Mouse (Mus musculus) retina, postnatal 7 days (tissue): ENCODE measurements around the gene Eif4g3.

Experiments
- DNase-seq: peaks from one replicate; pipeline ENCODE4 v3.0.0-alpha.2; 2012; ENCODE audit warnings: low read depth, low spot score

The Eif4g3 gene

GRCm38 (mm10) chr4:138061161-138061560, 68.3 kb downstream of the Eif4g3 start:
- no peak for DNase-seq

DNA sequence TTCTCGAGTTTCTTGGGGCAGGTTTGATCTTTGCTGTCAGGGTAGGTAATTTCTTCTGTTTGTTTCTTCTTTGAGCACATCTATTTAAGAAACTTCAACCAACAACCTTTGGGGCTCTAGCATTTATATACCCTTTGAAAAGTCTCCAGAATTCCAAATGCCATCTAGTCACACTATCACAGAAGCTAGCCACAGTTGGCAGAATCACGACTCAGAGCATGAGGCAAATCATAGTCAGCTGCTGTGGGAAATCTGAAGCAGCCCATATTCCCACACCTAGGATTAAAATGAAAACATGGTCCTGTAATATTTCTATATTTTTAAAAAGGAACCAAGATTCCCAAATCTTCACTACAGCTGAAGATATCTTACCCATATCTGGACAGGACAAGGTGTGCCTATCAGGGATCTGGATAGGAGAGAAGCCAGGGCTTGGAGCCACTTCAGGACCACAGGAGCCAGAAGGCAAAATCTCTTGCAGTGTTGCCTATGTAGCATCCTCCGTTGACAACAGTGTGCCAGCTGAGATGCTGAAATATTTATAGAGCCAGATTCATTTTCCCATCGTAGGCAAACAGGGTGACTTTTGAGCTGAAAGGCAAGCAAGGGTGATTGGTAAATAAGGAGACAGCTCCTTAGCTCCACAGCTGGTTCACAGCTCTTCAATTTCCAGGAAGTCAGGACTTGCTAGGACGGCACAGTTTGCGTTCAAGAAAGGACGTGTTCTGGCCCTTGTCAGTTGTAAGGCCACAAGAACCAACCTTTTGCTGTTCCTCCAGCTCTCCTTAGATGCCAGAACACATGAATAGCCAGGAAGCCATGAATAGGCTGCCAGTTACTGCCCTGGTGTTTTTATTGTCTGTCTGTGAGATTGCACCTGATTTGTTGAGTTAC, 70.8 kb downstream of the Eif4g3 start:
- no peak for DNase-seq

DNA sequence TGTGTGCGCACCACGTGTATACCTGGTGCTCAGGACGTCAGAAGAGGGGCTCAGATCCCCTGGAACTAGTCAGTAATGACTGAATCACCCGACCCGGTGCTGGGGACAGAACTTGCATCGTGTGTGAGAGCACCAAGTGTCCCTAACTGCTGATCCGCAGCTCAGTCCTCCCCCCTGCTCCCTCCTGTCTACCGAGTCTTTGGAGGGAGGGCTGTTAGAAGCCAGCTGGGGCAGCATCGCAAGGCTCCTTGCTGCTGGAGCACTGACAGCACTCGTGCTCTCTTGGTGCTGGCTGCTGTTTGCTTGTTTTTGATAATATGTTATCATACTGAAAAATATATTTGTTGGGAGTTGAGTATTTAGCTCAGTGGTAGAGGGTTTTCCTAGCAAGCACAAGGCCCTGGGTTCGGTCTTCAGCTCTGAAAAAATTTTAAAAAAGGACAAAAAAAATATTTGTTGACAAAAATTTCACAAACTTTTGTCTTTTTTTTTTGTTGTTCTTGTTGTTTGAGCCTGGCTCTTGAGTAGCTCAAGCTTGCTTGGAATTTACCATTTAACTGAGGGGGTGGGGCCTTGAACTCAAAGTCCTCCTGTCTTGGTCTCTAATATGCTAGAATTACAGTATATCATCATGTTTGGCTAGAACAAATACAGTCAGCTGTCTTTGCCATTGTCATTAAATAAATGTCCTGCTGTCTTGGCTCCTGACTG, 72.2 kb downstream of the Eif4g3 start:
- DNase-seq = no peak

DNA sequence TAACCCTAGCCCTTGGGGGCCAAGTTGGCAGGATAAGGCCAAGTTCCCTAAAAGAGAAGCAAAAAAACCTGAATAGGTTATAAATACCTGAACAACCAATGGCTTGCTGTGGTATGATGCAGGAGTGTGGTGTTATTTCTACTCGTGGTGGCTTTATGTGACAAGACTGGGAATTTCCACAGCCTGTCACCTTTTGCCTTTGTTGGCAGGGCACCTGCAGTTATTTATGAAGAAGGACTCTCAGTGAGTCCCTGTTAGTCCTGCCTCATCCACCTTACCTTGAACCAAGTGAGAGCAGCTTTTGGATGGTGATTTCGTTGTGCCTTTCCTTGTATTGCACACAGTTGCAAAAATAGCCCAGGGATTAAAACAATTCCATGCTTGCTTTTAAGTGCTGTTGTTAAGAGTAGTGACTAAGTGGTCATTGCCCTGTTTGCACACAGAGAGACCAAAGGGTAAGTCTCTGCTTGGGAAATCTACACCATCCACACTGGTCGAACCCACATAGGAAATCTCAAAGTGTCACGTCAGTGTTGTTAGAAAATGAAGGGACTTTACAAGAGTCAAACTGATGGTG, 72.9 kb downstream of the Eif4g3 start:
- no peak for DNase-seq

- no peak for DNase-seq
Measured at GRCm38 (mm10) chr4:138066421-138066820, 73.6 kb downstream of the Eif4g3 start.

DNA sequence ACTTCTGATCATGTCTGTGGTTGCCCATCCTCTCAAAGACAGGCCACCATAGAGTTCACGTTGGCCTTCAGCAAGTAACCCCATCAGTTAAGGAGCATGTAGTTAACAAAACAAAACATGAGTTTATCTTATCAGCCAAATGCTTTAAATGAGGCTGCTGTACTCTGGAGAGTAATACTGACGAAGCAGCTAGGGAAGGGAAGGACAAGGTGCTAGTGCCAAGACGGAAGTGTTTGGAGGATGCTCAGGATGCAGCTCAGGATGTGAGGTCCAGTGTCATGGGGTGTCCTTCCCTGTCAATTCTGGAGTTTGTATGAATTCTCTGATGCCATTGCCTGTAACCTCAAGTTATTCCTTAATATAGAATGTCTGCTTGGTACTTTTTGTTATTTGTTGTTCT, 75.0 kb downstream of the Eif4g3 start:
- DNase-seq = no peak

GRCm38 (mm10) chr4:138068598-138068997, 75.8 kb downstream of the Eif4g3 start:
- no peak for DNase-seq

DNA sequence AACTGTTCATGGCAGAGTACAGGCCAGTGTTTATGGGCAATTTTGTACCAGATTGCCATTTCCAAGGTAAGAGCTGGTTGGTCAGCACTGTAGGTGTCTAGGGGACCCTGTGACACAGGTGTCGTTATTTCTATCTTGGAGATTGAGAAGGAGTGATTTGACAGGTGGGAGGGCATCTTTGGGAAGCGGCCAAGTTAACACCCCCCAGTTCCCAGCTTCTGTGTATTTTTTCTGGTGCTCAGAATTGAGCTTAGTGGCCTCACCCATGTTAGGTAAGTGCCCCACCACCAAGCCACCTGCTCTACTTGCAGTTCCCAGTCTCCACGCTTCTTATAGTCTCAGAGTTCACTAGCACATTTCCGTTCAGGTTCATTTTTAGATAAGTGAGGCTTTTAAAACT, 76.5 kb downstream of the Eif4g3 start:
- no peak for DNase-seq

DNA sequence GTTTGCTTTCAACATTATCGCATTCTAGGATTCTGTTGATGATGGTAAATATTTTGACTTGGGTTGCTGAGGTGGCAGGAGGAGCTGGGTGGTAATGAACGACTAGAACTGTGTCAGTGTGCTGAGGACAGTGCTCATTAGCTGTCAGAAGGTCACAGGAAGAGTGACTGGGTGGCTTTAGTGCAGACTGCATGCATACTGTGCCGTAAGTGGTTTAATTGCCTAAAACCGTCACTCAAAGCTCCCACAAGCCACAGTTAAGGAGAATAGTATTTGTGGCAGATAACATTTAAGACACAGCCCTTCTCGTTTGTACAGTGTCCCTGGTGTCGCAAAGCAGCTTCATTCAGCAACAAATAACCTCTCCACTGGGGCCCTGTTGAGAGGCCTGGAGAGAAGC, 78.7 kb downstream of the Eif4g3 start:
- no peak for DNase-seq

DNA sequence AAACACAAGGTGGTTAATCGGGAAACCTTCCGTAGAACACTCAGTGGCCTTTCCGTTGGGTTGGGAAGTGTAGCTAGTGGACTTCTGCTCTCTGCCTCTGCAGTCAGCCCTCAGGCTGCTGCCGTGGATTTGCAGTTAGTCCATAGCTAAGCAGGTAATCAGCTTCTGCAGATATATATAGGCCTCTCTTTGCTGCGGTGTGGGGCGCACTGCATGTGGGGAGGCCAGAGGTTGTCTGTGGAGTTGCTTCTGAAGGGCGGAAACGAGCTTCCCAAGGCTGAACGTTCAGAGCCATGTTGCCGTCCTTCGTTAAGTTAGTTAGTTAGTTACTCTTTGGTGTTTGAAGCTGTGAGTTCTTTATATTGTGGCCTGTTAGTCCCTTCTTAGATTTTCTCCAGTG, 80.3 kb downstream of the Eif4g3 start:
- peak; percentile 34 for DNase-seq

DNA sequence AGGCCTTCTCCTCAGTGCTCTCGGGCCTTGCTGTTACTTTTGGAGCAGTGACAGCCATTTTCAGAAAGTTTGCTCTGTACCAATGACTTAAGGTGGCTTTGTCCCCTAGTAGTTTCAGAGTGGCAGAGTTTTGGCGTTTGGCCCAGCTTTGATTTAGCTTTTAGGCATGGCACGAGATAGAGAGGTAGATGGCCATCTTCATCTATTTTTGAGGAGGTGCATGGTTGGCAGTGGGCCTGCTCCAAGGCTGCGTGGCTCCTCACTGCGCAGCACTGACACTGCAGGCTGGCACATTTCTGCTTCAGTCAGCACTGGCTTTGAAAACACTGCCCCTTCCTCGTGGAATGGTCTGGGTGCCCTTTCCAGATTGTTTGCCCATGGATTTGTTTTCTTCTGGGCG, 80.7 kb downstream of the Eif4g3 start:
- DNase-seq = no peak

- DNase-seq = no peak
Measured at GRCm38 (mm10) chr4:138074896-138075584, 82.2 kb downstream of the Eif4g3 start.

GRCm38 (mm10) chr4:138077663-138078295, 85.0 kb downstream of the Eif4g3 start:
- no peak for DNase-seq

- no peak for DNase-seq
Measured at GRCm38 (mm10) chr4:138079234-138079633, 86.4 kb downstream of the Eif4g3 start.

DNA sequence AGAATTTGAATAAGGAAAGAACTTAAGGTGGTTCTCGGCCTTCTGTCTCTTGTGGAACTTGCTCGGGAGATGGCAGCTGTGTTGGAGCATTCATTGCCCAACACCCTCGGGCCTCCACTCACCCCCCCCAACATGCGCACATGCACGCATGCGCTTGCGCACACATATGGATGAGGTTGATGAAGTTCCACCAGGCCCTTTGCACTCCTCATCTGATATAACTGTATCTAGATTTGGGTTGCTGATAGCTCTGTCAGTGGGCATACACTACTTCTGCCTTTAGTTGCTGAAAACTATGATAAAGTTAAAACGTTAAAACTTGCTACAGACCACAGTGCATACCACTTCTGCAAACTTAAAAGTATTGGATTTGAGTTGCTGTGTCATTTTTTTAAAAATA, 89.6 kb downstream of the Eif4g3 start:
- no peak for DNase-seq

GRCm38 (mm10) chr4:138084103-138084502, 91.3 kb downstream of the Eif4g3 start:
- DNase-seq = no peak

- no peak for DNase-seq
Measured at GRCm38 (mm10) chr4:138084851-138085573, 92.2 kb downstream of the Eif4g3 start.

DNA sequence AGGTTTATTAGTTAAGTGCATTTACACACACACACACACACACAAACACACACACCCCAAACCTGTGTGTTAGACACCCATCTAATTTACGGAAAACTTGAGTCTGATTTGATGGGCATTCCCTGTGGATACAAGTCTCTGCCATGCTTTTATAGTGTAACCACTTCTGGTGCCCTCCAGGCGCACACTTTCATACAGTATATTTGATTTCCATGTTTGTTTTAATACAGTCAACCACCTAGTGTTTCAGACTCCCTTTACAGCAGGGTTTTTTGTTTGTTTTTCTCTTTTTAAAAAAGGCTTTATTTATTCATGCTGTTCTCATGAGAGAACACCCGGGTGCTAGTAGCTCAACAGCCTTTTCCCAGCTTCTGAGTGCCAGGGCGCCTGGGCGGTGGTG, 94.1 kb downstream of the Eif4g3 start:
- DNase-seq = no peak

GRCm38 (mm10) chr4:138089512-138089911, 96.7 kb downstream of the Eif4g3 start:
- DNase-seq = no peak

DNA sequence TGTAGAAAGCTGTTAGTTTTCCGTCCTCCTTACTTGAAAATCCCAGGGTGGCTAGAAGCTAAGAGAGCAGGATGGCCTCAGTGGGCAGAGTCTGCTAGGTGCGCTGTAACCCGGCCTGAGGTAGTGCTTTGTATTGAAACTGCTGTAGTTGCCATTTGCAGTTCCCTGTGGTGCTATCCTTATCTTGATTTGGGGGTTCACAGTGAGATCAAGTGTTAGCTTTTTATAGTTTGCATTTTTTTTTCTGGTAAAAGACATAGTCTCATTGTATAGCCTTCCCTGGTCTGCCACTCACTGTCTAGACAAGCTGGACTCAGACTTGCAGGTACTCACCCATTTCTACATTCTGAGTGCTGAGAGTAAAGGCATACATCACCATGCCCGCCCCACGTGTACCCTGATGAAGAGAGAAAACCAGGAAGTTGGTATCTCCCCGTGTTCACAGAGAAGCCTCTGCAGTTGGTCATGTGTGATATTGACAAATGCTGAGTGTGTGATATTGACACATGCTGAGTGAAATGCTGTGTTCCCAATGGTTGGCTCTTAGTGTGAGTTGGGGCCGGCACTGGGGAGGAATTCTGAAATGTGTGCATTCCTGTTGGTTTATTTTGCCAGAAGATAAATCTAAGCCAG, 98.9 kb downstream of the Eif4g3 start:
- no peak for DNase-seq
